Mouse (Mus musculus) E14TG2a.4 (cell line): Measurements from ENCODE around the gene Pi4k2a.

Experiments used
- CTCF ChIP-seq: conservative IDR thresholded peaks from 2 replicates; pipeline ENCODE4 v1.5.1; 2014; ENCODE audit warnings: low read length
- NANOG ChIP-seq: IDR thresholded peaks from 2 replicates; pipeline ENCODE4 v1.6.1; 2014; ENCODE audit warnings: borderline replicate concordance, low read length, mixed read lengths

- TF ChIP-seq CTCF (no peak), NANOG (no peak)
Measured at GRCm38 (mm10) chr19:42167489-42167888, 77.2 kb downstream of the Pi4k2a start.
